Mouse (Mus musculus) liver, postnatal 0 days (tissue): Measurements from ENCODE around the gene Dnajc14. TPM values are rescaled to one million over a fixed set of nuclear protein-coding genes. Genes with fewer than 3 reads are reported as not detected.
"Not testable (repeated sequence)": the region's sequence is repeated elsewhere in the genome, so short reads cannot be mapped to it uniquely, and the experiment has no call there.

Experiments used
- ATAC-seq: fragments of 200-750 bp; cut with Nextera tagmentation; 2 replicates; pipeline ENCODE4 v1.8.0; 2017; ENCODE audit warnings: mild to moderate bottlenecking, moderate library complexity
- DNase-seq: peaks from one replicate; pipeline ENCODE4 v3.0.0-alpha.2; 2016
- H3K27ac ChIP-seq: fragments of 300-500 bp; sonication (generic); 2 replicates; pipeline ENCODE4 v1.5.1; 2014; ENCODE audit warnings: antibody characterized with exemption, moderate library complexity, mild to moderate bottlenecking, low read depth
- H3K27me3 ChIP-seq: fragments of 300-500 bp; sonication (generic); 2 replicates; pipeline ENCODE4 v1.6.1; 2014; ENCODE audit warnings: low read length, control low read depth, mixed read lengths; ENCODE audit not compliant: insufficient read depth
- H3K36me3 ChIP-seq: fragments of 300-500 bp; sonication (generic); replicated peaks from 2 replicates; pipeline ENCODE4 v1.6.1; 2014; ENCODE audit warnings: mild to moderate bottlenecking, control low read depth, low read length, moderate library complexity, mixed read lengths; ENCODE audit not compliant: insufficient read depth
- H3K4me1 ChIP-seq: fragments of 300-500 bp; sonication (generic); 2 replicates; pipeline ENCODE4 v1.6.1; 2014; ENCODE audit warnings: antibody characterized with exemption, mild to moderate bottlenecking, control low read depth; ENCODE audit not compliant: insufficient read depth
- H3K4me2 ChIP-seq: fragments of 300-500 bp; sonication (generic); 2 replicates; pipeline ENCODE4 v1.6.1; 2014; ENCODE audit warnings: low read depth, mild to moderate bottlenecking, low read length, moderate library complexity, mixed read lengths
- H3K4me3 ChIP-seq: fragments of 300-500 bp; sonication (generic); 2 replicates; pipeline ENCODE4 v1.5.1; 2014; ENCODE audit warnings: low read depth, low read length
- H3K9ac ChIP-seq: fragments of 300-500 bp; sonication (generic); replicated peaks from 2 replicates; pipeline ENCODE4 v1.6.1; 2014; ENCODE audit warnings: mild to moderate bottlenecking, moderate library complexity
- H3K9me3 ChIP-seq: fragments of 300-500 bp; sonication (generic); 2 replicates; pipeline ENCODE4 v1.6.1; 2016; ENCODE audit warnings: mild to moderate bottlenecking, control low read depth, low read length, mixed read lengths
- CTCF ChIP-seq: sonication (generic); IDR thresholded peaks from 2 replicates; pipeline ENCODE4 v1.5.1; 2016; ENCODE audit warnings: antibody characterized with exemption, low read depth
- EP300 ChIP-seq: IDR thresholded peaks from 2 replicates; pipeline ENCODE4 v1.6.1; 2016; ENCODE audit warnings: antibody characterized with exemption, low read depth, mild to moderate bottlenecking
- WGBS: fragments of 180-500 bp; shearing (Covaris S2); extraction: QIAGEN DNeasy Blood & Tissue Kit; methylation state at CpG from one replicate; pipeline ENCODE4 v1.1.7; 2014; ENCODE audit not compliant: insufficient replicate concordance; 5-methylcytosine and 5-hydroxymethylcytosine counted together
- polyA plus RNA-seq: library from polyadenylated mRNA; unstranded; fragments of >200 nt; fragmentation: Nextera tagmentation; extraction: Ambion mirVana; gene quantifications from 2 replicates; pipeline ENCODE4 v1.2.1, GENCODE M21; 2015

Gene Dnajc14
- polyA plus RNA-seq, 1 experiment from 2014 or later: 15.0 TPM

DNA sequence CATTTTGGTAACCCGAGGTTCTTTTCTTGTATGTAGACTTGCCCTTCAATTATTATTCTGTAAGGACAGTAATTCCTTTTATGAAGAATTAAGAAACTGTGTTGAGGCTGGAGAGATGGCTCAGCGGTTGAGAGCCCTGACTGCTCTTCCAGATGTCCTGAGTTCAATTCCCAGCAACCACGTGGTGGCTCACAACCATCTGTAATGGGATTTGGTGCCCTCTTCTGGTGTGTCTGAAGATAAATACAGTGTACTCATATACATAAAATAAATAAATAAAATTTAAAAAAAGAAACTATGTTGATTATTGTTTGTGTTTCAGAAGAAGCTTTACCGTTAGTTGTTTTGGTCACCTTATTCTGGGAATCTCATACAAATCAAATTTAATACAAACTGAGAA, 19.2 kb downstream of the Dnajc14 start:
- H3K4me1 ChIP-seq: peaks cover 26% of the 10 kb centered on the region
- WGBS: 73% methylated on average over 4 of the region's 4 CpGs
- H3K4me3 ChIP-seq: peak overlapping the region; percentile 87; the same call in 1 of the 2 replicates
- not testable (repeated sequence) for DNase-seq, H3K9me3 ChIP-seq, H3K27me3 ChIP-seq, H3K27ac ChIP-seq, H3K9ac ChIP-seq, ATAC-seq, H3K36me3 ChIP-seq
- TF ChIP-seq CTCF: 0 out of 2 replicates have a peak, but pooled peaks have one; percentile 4
- H3K4me2 ChIP-seq: peak overlapping the region; percentile 83

DNA sequence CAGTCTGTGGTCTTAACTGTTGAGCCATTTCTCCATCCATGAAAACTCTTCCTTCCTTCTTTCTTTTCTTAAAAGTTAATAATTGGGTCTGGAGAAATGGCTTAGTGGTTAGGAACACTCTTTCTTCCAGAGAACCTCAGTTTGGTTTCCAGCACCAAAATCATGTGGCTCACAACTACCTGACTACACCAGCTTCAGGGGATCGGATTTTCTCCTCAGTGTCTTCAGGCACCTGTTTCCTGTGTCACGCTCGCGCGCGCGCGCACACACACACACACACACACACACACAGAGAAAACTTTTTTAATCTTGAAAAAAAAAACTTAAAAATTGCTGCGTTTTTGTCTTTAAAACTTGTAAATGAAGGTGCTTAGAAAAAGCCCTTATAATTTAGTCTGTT, 20.0 kb downstream of the Dnajc14 start:
- ATAC-seq (no peak), DNase-seq (no peak)
- no peak overlapping the region for H3K4me2 ChIP-seq
- 91% methylated on average over 9 of the region's 9 CpGs for WGBS
- no peaks in the 10 kb centered on the region for H3K27me3 ChIP-seq
- H3K36me3 ChIP-seq: peaks cover 8% of the 10 kb centered on the region
- no peaks in the 10 kb centered on the region for H3K9me3 ChIP-seq
- no peak overlapping the region for H3K27ac ChIP-seq
- H3K4me1 ChIP-seq: peaks cover 26% of the 10 kb centered on the region
- TF ChIP-seq CTCF: no peak
- TF ChIP-seq EP300: no peak
- H3K4me3 ChIP-seq: no peak overlapping the region
- H3K9ac ChIP-seq: no peak overlapping the region

DNA sequence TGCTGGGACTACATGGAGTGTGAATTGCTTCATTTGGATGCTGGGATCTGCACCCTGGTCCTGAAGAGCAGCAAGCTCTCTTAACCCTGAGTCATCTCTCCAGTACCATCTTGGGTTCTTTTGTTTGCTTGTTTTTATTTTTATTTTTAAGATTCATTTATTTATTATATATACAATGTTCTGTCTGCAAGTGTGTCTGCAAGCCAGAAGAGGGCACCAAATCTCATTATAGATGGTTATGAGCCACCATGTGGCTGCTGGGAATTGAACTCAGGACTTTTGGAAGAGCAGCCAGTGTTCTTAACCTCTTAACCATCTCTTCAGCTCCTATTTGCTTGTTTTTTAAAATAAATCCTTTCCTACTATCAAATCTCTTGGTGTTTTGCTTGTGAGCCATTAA, 33.5 kb downstream of the Dnajc14 start:
- Histone ChIP-seq H3K4me3 (no peak overlapping the region), H3K27ac (no peak overlapping the region), H3K9me3 (no peaks in the 10 kb centered on the region; the same call in 1 of the 2 replicates), H3K4me1 (no peaks in the 10 kb centered on the region), H3K9ac (no peak overlapping the region), H3K27me3 (no peaks in the 10 kb centered on the region), H3K36me3 (peaks cover 51% of the 10 kb centered on the region), H3K4me2 (no peak overlapping the region)
- no peak for DNase-seq
- no peak for ATAC-seq
- TF ChIP-seq CTCF: 0 out of 2 replicates have a peak, but pooled peaks have one; percentile 16
- no peak for TF ChIP-seq EP300

GRCm38 (mm10) chr10:128839434-128839833, 35.6 kb downstream of the Dnajc14 start:
- no peaks in the 10 kb centered on the region for H3K27me3 ChIP-seq
- no peak overlapping the region for H3K9ac ChIP-seq
- H3K36me3 ChIP-seq: peaks cover 54% of the 10 kb centered on the region
- no peaks in the 10 kb centered on the region for H3K9me3 ChIP-seq
- no peak overlapping the region for H3K4me2 ChIP-seq
- no peak overlapping the region for H3K27ac ChIP-seq
- no peak; the same call in 1 of the 2 replicates for ATAC-seq
- TF ChIP-seq CTCF (no peak), EP300 (peak; percentile 50; the same call in 1 of the 2 replicates)
- H3K4me3 ChIP-seq: no peak overlapping the region
- no peak for DNase-seq
- no peaks in the 10 kb centered on the region for H3K4me1 ChIP-seq

GRCm38 (mm10) chr10:128840612-128841011, 36.8 kb downstream of the Dnajc14 start:
- no peak overlapping the region for H3K9ac ChIP-seq
- DNase-seq (no peak), ATAC-seq (0 out of 2 replicates have a peak, but pooled peaks have one; percentile 23)
- no peak overlapping the region for H3K27ac ChIP-seq
- TF ChIP-seq EP300: peak; percentile 75
- no peak for TF ChIP-seq CTCF
- H3K4me3 ChIP-seq: no peak overlapping the region
- no peak overlapping the region for H3K4me2 ChIP-seq
- H3K27me3 ChIP-seq: no peaks in the 10 kb centered on the region
- no peaks in the 10 kb centered on the region for H3K9me3 ChIP-seq
- no peaks in the 10 kb centered on the region for H3K4me1 ChIP-seq
- H3K36me3 ChIP-seq: peaks cover 53% of the 10 kb centered on the region

DNA sequence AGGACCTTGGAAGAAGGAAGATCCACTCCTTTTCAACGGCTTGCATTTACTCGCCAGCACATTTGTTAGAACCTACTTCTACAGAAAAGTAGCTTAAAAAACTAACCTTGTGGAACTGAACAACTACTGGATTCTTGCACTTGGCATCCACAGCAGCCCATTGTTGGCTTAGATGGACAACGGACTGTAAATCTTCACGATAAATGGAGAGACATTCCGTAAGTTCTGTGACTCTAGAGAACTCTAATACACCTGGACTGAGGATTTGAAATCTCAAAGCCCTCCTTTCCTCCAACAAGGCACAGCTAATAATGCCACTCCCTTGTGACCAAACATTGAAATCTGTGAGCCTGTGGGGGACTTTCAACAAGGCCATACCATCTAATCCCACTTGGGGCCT, 39.4 kb downstream of the Dnajc14 start:
- H3K9me3 ChIP-seq: no peaks in the 10 kb centered on the region
- TF ChIP-seq CTCF: no peak
- TF ChIP-seq EP300: no peak
- H3K27ac ChIP-seq: no peak overlapping the region
- no peak overlapping the region for H3K4me3 ChIP-seq
- H3K9ac ChIP-seq: no peak overlapping the region
- no peaks in the 10 kb centered on the region for H3K27me3 ChIP-seq
- H3K4me2 ChIP-seq: no peak overlapping the region
- WGBS: 93% methylated on average over 5 of the region's 5 CpGs
- H3K36me3 ChIP-seq: peaks cover 58% of the 10 kb centered on the region
- ATAC-seq (no peak), DNase-seq (no peak)
- no peaks in the 10 kb centered on the region for H3K4me1 ChIP-seq

- DNase-seq (no peak), ATAC-seq (no peak)
- Histone ChIP-seq H3K4me2 (no peak overlapping the region), H3K27ac (no peak overlapping the region), H3K36me3 (peaks cover 56% of the 10 kb centered on the region), H3K4me3 (no peak overlapping the region), H3K9me3 (no peaks in the 10 kb centered on the region), H3K9ac (no peak overlapping the region), H3K27me3 (no peaks in the 10 kb centered on the region), H3K4me1 (no peaks in the 10 kb centered on the region)
- TF ChIP-seq EP300 (no peak), CTCF (peak; percentile 69)
- WGBS: 84% methylated on average over 2 of the region's 2 CpGs
Measured at GRCm38 (mm10) chr10:128845516-128845915, 41.7 kb downstream of the Dnajc14 start.
